Mouse (Mus musculus): ENCODE measurements at regions not wholly inside any gene's neighbourhood (a gene's known extent, or its start where the extent isn't known, plus 50 kb on each side); places are given as distances from the start of the nearest gene placed in this dataset.

DNA sequence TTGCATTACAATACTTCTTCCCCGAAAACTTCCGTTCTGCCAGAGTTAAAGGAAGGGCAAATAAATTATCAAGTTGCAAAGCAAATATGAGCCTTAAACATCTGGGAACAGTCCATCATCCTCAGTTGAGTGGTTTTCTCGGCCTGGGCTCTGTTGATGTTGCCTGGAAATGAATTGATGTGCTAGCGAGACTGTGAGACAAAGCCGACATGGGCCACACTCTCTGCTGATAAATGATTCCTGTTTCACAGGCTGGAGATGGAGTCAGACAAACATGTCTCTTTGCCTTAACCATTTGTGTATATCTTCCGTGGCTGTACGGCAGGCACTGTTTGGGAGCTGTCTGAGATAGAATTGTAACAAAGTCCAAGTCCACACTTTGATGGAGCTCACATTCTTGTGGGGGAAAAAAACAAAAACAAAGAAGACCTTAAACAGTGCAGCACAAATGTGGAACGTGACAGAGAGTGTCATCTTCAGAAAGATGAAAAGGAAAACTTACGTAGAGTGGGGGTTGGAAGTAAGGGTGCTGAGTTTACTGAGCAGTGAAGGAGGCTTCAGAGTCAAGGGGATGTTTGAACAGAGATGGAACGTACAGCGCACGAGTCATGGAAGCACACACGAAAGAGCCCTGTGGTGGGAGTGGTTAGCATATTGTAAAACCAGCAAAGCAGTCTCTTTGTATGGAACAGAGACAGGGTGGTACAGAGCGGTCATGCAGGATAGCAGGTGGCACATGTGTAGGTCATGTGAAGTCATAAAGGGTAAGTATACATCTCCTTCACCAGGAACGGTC is 442.2 kb upstream of the Gm19410 start:
- POLR2A ChIA-PET = no interaction called here

More for the DNA sequence above, 442.2 kb upstream of the Gm19410 start:
- CTCF ChIA-PET = no interaction called here
